Mouse (Mus musculus) brown adipose tissue, adult 24 weeks (tissue): ENCODE measurements around the gene Tbxas1. TPM values are rescaled to one million over a fixed set of nuclear protein-coding genes. Genes with fewer than 3 reads are reported as not detected.

Source experiments
- H3K27ac ChIP-seq: fragments of 200-500 bp; replicated peaks from 2 replicates; pipeline ENCODE4 v1.5.1; 2012; ENCODE audit warnings: low read depth, mild to moderate bottlenecking, low read length
- H3K4me1 ChIP-seq: fragments of 200-500 bp; 2 replicates; pipeline ENCODE4 v1.6.1; 2012; ENCODE audit warnings: low read length, mixed read lengths; ENCODE audit not compliant: control insufficient read depth, insufficient read depth, insufficient read length
- H3K4me3 ChIP-seq: fragments of 200-500 bp; 2 replicates; pipeline ENCODE4 v1.5.1; 2012; ENCODE audit warnings: low read depth, mild to moderate bottlenecking, low read length, moderate library complexity; ENCODE audit not compliant: insufficient read depth
- polyA plus RNA-seq: library from polyadenylated mRNA; stranded (reverse); fragments of >200 nt; gene quantifications from 2 replicates; pipeline ENCODE4 v1.2.4, GENCODE M21; 2012; ENCODE audit not compliant: missing spikeins, insufficient read depth, insufficient read length

The Tbxas1 gene
- polyA plus RNA-seq, 1 experiment, result 1.4 TPM

DNA sequence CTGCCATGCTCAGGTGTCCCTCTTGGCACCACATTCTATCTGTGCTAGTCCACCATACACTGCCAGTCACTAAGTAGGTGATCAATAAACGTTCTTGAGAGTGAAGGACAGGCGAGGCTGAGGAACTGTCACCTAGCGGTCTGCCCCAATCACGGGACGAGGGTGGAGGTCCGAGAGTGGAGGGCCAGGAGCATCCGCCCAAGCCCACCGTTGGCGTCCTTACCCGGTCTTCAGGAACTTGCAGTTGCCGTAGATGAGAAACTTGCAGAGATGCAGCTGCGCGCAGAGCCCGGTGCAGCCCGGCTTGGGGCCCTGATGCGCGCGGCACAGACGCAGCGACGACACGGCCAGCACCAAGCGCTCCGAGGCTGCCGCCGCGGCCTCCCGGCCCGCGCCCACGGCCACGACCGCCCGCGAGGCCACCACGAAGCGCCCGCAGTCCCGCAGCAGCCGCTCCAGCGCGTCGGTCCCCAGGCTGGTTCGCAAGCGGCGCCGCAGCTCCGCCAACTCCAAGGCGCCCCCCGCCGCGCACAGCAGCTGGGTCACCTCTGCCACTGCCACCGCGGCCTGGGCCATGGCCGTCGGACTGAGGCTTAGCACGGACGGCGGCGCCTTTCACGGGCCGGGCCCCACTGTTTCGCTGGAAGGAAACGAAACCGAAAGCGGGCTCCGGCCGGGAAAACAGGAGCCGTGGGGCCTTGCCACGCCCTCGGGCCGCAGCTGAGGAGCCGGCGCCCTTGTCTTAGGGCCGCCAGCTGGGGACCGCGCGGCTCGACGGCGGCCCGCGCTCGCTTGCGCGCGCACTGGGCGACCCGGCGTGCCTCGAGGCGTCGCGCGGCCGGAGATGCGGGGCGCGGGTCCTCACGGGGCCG lies 242.6 kb downstream of the Tbxas1 start, which contains the start of gene Parp12:
TSS of gene Parp12 (minus strand) at position 766 of the 872 bp plus-strand sequence.
- H3K27ac ChIP-seq, result peak within 1 kb of the TSS; percentile 74
- peak within 1 kb of the TSS; percentile 86 for H3K4me3 ChIP-seq
- H3K4me1 ChIP-seq, result peaks cover 8% of the 10 kb centered on the region; the same call in 1 of the 2 replicates

DNA sequence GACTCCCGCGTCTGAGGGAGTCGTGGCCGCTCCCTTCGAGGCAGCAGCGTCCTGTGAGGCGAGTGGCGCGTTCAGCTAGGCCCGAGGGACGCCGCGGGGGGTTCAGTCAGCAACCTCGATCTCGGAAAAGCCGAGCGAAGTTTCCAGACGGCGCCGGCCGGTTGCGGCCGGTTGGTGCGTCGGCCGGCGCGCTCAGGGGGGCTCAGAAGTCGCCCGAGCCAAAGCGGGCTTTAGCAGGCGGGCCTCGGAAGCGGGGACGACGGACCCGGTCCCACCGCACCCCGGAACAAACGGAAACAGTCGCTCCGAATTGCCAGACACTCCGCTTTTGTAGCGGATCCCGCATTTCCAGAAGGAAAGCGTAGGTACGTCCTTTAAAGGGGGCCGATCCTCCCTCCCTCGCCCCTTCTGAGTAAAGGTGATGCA lies 243.3 kb downstream of the Tbxas1 start:
- H3K27ac ChIP-seq, result peak overlapping the region; percentile 63
- peaks cover 8% of the 10 kb centered on the region; the same call in 1 of the 2 replicates for H3K4me1 ChIP-seq
- peak overlapping the region; percentile 86 for H3K4me3 ChIP-seq

DNA sequence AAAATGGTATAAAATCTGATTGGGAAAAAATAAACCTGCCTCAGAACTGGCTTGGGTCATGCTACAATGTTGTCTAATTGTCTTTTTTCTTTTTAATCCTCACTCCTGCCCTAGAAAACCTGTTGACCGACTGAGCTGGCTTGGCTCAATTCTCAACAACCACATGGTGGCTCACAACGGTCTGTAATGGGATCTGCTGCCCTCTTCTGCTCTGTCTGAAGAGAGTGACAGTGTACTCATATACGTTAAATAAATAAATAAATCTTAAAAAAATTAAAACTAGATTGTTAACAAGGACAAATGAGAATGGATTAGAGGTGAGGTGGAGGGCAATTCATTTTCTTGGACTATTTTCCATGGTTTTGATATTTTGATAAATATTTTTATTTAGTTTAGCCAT lies 245.5 kb downstream of the Tbxas1 start:
- Histone ChIP-seq H3K4me3 (no peak overlapping the region), H3K4me1 (peaks cover 8% of the 10 kb centered on the region; the same call in 1 of the 2 replicates), H3K27ac (no peak overlapping the region)

DNA sequence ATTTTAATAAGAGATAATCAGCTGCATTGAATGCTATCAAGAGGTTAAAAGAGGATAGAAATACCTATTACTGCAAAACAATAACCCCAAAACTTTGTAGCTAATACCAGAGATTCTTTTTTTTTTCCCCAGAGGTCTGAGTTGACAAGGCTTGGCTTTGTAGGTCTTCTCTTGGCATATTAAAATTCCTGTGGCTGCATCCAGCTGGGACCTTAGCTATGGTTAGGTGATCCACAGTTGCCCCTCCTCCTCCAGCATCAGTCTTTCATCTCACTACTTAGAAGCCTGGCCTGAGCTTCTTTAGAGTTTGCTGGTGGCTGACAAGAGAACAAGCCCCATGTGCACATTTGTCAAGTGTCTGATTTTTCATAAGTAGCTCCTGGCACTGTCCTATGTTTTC lies 249.5 kb downstream of the Tbxas1 start:
- Histone ChIP-seq H3K4me3 (no peak overlapping the region), H3K4me1 (peaks cover 6% of the 10 kb centered on the region; the same call in 1 of the 2 replicates), H3K27ac (no peak overlapping the region)

DNA sequence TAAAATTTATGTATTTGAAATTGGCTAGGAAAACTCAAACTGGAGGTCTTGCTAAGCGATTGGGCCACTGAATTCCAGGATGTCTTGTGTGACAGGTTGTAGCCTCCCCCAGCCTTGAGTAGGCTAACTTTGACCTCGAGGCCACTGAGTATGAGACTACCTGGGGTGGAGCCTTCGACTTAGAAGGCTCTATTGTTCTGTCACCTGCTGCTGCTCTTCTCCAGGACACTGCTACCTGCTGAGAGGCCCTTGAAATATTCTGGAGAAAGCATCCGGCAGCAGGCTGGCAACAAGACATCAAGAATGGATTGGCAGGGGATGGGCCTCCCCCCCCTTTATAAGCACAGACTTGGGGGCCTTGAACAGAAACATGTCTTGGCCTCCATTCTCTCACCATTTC lies 256.3 kb downstream of the Tbxas1 start:
- H3K27ac ChIP-seq, result no peak overlapping the region
- no peak overlapping the region for H3K4me3 ChIP-seq
- H3K4me1 ChIP-seq, result no peaks in the 10 kb centered on the region

DNA sequence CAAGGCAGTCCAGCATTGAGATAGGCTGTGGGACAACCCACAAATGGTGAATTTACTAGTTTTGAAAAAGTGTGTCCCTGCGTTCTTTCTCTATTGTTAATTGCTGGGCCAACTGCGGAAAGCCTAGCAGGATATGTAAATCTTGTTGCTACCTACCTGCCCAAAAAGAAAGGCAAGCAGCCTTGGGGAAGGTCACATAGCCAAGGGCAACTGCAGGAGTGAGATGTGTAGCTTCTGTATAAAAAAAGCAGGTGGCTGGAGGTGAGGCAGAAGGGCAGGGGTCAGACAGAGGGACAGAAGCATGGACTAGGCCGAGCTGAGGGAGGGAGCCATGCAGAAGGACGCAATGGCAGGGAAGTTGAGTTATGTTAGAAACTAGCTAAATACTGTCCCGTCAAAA lies 257.4 kb downstream of the Tbxas1 start:
- Histone ChIP-seq H3K4me3 (no peak overlapping the region), H3K27ac (no peak overlapping the region), H3K4me1 (no peaks in the 10 kb centered on the region)

Other genes starting within 250 kb of the Tbxas1 start
- 1.3 TPM in 1 of 2 replicates, not detected in the other for gene Klrg2, start 238.2 kb upstream of the Tbxas1 start, polyA plus RNA-seq
- gene Clec2l, start 212.3 kb upstream of the Tbxas1 start, polyA plus RNA-seq, result not detected in 2 replicates
- 23.7 and 63.9 TPM in 2 replicates for gene Hipk2, start 761 bp downstream of the Tbxas1 start, polyA plus RNA-seq
- gene Parp12, start 242.9 kb downstream of the Tbxas1 start, polyA plus RNA-seq, result 9.3 and 13.8 TPM in 2 replicates